Mouse (Mus musculus) left cerebral cortex, adult 9 months (tissue): ENCODE results near the gene Eif3k.
"Not testable (repeated sequence)": the region's sequence is repeated elsewhere in the genome, so short reads cannot be mapped to it uniquely, and the experiment has no call there.

Experiments used
- DNase-seq, 2 experiments: peaks; one replicate each; pipeline ENCODE4 v3.0.0; 2022; ENCODE audit warnings: low spot score in 2 of 2

Eif3k gene

DNA sequence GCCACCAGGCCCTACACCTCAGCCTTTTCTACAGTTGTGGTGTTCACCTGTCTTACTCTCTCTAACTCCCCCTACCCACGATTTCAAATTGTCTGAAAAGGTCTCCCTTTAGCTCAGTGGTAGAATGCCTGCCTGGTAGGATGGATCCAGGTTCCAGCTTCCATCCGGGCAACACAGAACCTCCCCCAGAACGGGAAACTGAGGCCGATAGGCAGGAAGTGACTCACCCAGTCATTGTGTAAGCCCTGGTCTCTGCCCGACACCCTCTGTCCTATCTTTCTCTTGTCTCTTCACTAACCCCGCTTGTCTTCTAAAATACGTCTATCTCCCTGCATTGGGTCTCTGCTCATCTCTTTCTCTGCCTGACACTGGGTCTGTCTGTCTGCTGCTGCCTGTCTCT, 3.5 kb upstream of the Eif3k start:
- no peak for DNase-seq

GRCm38 (mm10) chr7:28984452-28984851, 2.8 kb upstream of the Eif3k start:
- DNase-seq: no peak

GRCm38 (mm10) chr7:28983849-28984248, 2.2 kb upstream of the Eif3k start:
- no peak for DNase-seq

DNA sequence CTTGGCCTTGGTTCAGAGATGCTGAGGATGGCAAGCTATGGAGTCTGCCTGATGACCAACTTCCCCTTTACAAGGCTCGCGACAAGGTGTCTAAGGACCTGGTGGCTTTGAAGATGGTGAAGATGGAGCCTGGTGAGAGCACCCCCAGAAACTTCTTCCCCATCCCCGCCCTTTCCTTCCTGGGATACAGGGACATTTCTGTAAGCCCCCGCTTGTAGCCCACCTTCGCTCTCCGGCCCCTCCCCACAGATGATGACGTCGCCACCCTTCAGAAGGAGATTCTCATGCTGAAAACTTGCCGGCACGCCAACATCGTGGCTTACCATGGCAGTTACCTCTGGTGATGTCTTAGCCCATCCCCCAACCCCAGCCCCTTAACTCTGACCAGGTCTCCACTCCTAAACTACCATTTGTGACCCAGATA, 1.5 kb upstream of the Eif3k start:
- no peak for DNase-seq

DNA sequence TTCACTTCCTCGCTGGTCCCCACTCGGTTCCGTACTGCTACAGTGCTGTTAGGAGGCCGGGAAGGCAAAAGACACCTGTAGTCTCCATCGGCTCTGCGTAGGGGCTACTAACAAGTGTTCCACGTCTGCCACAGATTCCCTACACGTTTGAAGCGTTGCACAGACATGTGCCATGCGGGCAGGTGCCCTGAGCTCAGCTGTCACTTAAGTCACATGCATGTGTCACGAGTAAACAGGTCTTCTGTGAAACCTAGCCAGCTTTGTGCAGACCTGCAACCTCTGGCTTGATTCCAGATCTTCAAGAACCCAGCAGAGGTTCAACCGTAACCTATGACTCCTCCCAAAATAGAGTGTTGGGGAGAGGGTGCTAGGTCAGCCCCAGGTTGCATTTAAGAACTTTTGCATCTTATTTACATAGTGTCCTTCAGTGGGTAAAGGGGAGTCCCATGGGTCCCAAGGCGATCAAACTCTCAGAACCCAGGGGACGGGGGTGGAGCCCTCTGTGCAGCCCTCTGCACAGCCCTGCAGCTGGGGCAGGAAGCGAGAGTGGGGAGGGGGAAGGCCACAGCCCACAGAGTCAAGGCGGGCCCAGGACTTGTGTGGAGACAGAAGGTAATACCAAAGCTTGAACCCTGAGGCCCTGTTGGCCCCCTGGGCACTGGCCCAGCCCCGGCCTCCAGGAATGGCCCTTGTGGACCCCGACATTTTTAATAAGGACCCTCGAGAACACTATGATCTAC, 780 bp upstream of the Eif3k start:
- no peak for DNase-seq

DNA sequence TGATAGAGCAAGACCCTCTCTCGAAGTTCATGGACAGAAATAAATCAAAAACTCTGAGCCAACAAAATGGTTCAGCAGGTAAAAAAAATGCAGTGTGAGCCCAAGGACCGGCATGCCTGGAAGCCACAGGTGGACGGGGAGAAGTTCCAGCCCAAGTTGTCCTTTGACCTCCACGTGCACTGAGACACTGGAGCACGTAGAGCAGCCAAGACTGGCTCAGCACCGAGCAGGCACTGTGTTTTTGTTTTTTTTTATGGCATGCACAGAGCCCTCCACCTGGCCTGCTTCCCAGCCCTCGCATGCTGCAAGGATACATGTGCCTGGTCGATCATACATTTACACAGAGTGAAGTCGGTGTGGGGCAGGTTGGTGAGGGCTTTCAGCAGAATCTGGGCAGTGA, 4.1 kb downstream of the Eif3k start:
- DNase-seq: no peak

GRCm38 (mm10) chr7:28973025-28973424, 8.6 kb downstream of the Eif3k start:
- no peak for DNase-seq

GRCm38 (mm10) chr7:28972542-28972985, 9.1 kb downstream of the Eif3k start:
- peak in 1 of 2 experiments; percentile 82 for DNase-seq

GRCm38 (mm10) chr7:28971770-28972269, 9.8 kb downstream of the Eif3k start:
- no peak for DNase-seq

DNA sequence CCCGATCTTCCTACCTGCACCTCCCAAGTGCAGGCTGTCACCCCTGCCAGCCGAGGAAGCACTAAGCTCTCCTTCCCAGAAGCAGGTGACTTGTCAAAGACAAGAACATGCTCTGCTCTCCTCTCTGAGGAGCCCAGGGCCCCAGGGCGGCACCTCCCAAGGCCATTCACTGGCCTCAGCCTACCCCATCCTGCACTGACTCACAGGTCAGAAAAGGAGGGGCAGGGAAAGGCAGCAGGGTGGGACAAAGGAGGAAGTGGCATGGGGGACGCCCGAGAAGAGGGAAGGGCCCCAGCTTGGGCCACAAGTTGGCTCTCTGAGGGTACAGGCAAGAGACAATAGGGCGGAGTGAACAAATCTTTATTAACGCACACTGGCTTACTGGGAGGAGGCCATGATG, 10.6 kb downstream of the Eif3k start:
- no peak for DNase-seq

GRCm38 (mm10) chr7:28969672-28970394, 11.8 kb downstream of the Eif3k start:
- no peak for DNase-seq

GRCm38 (mm10) chr7:28969271-28969670, 12.4 kb downstream of the Eif3k start:
- DNase-seq: no peak

DNA sequence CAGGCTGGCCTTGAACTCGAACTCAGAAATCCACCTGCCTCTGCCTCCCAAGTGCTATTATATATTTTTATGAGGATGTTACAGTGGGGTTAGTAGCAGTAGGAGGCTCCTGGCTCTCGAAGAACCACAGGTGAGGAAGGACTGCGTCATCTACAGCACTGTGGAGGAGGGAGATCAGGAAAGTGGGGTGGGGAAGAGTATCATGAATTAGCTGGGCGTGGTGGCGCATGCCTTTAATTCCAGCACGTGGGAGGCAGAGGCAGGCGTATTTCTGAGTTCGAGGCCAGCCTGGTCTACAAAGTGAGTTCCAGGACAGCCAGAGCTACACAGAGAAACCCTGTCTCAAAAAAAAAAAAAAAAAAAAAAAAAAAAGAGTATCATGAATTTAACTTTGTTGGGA, 13.5 kb downstream of the Eif3k start:
- DNase-seq: not testable (repeated sequence)

- no peak for DNase-seq
Observed at GRCm38 (mm10) chr7:28966751-28967505, 14.7 kb downstream of the Eif3k start.

DNA sequence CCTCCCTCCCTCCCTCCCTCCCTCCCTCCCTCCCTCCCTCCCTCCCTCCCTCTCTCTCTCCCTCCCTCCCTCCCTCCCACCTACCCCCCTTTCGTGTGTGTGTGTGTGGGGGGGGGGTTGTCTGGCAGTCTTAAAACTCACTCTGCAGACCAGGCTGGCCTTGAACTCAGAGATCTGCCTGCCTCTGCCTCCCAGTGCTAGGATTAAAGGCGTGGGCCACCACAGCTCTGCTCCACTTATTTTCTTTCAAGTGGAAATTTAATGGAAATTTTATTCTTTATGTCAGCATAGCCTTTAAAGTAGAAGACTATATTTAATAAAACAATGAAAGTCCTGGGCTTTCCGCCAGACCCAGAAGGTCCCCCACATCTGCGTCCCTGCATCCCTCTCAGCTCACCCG, 15.5 kb downstream of the Eif3k start:
- no peak for DNase-seq

DNA sequence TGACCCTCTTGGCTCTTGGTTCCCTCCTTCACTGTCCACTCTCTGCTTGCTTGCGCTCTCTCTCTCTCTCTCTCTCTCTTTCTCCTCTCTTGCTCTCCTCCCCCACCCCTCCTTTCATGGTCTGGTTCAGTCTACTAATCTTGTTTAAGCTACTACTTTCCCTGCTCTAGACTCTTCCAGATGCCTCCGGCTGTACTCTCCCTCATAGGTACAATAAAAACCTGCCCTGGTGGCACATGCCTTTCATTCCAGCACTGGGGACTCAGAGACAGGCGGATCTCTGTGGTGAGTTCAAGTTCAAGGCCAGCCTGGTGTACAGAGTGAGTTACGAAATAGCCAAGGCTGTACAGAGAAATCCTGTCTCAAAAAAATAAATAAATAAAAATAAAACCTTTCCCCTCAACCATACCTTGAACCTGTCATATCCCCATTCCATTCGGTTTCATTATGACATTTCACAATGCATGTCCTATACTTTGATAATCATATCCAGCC, 16.3 kb downstream of the Eif3k start:
- DNase-seq: no peak

GRCm38 (mm10) chr7:28963399-28963923, 18.2 kb downstream of the Eif3k start:
- no peak for DNase-seq

- DNase-seq: peak; percentile 95 to 98
Observed at GRCm38 (mm10) chr7:28961927-28962670, 19.6 kb downstream of the Eif3k start, which contains the start of gene Actn4. Actn4 (minus strand) TSS chr7:28962340.

- DNase-seq: no peak
Observed at GRCm38 (mm10) chr7:28961584-28961926, 20.1 kb downstream of the Eif3k start.

DNA sequence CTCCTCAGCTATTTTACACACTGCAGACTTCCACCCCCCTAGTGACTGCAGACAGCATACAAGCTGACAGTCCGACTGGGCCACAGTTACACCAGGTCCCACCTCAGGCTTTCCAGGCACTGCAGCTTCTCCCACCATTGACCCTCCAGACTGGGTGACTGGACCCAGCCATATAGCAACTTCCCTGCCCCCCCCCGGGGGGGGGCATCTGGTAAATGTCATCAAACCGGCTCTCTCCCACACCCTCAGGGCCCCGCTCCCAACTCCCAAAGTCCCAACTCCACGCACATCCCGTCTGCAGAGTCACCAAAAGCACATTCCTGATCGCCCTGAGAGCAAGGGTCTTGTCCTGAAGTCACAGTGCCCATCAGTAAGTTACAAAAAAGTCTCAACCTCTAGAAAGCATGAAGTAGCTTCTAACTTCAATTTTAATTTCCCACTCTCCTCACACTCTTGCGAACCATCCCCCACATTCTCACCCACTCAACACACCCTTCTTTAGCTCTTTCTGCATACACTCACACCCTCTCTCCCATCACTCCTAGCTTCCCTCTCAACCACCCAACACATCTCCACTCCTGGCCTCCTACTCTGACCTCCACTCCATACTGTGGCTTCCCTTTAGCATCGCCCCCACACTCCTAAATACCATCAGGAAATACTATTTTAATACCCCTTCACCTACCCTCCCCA, 21.2 kb downstream of the Eif3k start:
- DNase-seq: no peak
